Mouse (Mus musculus) myocyte (in vitro differentiated cells): Measurements from ENCODE around the gene Ak5. TPM values are rescaled to one million over a fixed set of nuclear protein-coding genes. Genes with fewer than 3 reads are reported as not detected.

Experiments used
- H3K27me3 ChIP-seq: one replicate; pipeline ENCODE4 v1.6.1; 2011; ENCODE audit not compliant: control insufficient read depth, insufficient read depth, insufficient read length
- H3K36me3 ChIP-seq: one replicate; pipeline ENCODE4 v1.6.1; 2011; ENCODE audit not compliant: control insufficient read depth, insufficient read depth
- H3K4me2 ChIP-seq: one replicate; pipeline ENCODE4 v1.6.1; 2011; ENCODE audit warnings: low read depth, control low read depth
- H3K4me3 ChIP-seq: one replicate; pipeline ENCODE4 v1.5.1; 2011; ENCODE audit warnings: mild to moderate bottlenecking, control low read depth, moderate library complexity
- H3K79me2 ChIP-seq: one replicate; pipeline ENCODE4 v1.6.1; 2011; ENCODE audit not compliant: control insufficient read depth, insufficient read depth
- H3ac ChIP-seq: one replicate; pipeline ENCODE4 v1.6.1; 2011; ENCODE audit not compliant: control insufficient read depth, insufficient read length
- CEBPB ChIP-seq: IDR thresholded peaks from 2 replicates; pipeline ENCODE4 v1.6.1; 2011; ENCODE audit warnings: mild to moderate bottlenecking, moderate library complexity; ENCODE audit not compliant: poor library complexity, insufficient read depth, severe bottlenecking
- E2F4 ChIP-seq: IDR thresholded peaks from one replicate; pipeline ENCODE4 v1.6.1; 2011; ENCODE audit warnings: mild to moderate bottlenecking, control low read depth, moderate library complexity; ENCODE audit not compliant: insufficient read depth
- MAX ChIP-seq: IDR thresholded peaks from one replicate; pipeline ENCODE4 v1.6.1; 2011; ENCODE audit warnings: low read depth, mild to moderate bottlenecking, control low read depth
- MYOD1 ChIP-seq, 3 experiments: IDR thresholded peaks; one replicate each; pipeline ENCODE4 v1.6.1; 2011; ENCODE audit warnings: control low read depth in 2 of 3, low read depth in 2 of 3, mild to moderate bottlenecking in 2 of 3, moderate library complexity in 1 of 3; ENCODE audit not compliant: insufficient read length in 2 of 3, control insufficient read depth in 1 of 3
- MYOG ChIP-seq, 3 experiments: IDR thresholded peaks; one replicate each; pipeline ENCODE4 v1.6.1; 2011; ENCODE audit warnings: control low read depth in 2 of 3, low read depth in 2 of 3, mild to moderate bottlenecking in 2 of 3; ENCODE audit not compliant: insufficient read length in 2 of 3, control insufficient read depth in 1 of 3, insufficient read depth in 1 of 3
- POLR2A ChIP-seq: IDR thresholded peaks from one replicate; pipeline ENCODE4 v1.6.1; 2011; ENCODE audit warnings: low read depth, mild to moderate bottlenecking, control low read depth, moderate library complexity; ENCODE audit not compliant: insufficient read length
- POLR2AphosphoS2 ChIP-seq: IDR thresholded peaks from one replicate; pipeline ENCODE4 v1.6.1; 2011; ENCODE audit warnings: low read depth, control low read depth; ENCODE audit not compliant: insufficient read length
- REST ChIP-seq: IDR thresholded peaks from one replicate; pipeline ENCODE4 v1.6.1; 2011; ENCODE audit warnings: mild to moderate bottlenecking, control low read depth, moderate library complexity; ENCODE audit not compliant: insufficient read depth, insufficient read length
- SRF ChIP-seq: IDR thresholded peaks from one replicate; pipeline ENCODE4 v1.6.1; 2011; ENCODE audit warnings: low read depth; ENCODE audit not compliant: control insufficient read depth, insufficient read length
- TCF12 ChIP-seq: IDR thresholded peaks from one replicate; pipeline ENCODE4 v1.6.1; 2011; ENCODE audit warnings: mild to moderate bottlenecking, control low read depth; ENCODE audit not compliant: poor library complexity, insufficient read depth, severe bottlenecking
- TCF3 ChIP-seq: IDR thresholded peaks from one replicate; pipeline ENCODE4 v1.6.1; 2011; ENCODE audit warnings: low read depth, control low read depth; ENCODE audit not compliant: insufficient read length
- USF1 ChIP-seq: IDR thresholded peaks from one replicate; pipeline ENCODE4 v1.6.1; 2011; ENCODE audit warnings: low read depth, mild to moderate bottlenecking, control low read depth, moderate library complexity
- polyA plus RNA-seq: library from polyadenylated mRNA; unstranded; fragments of >200 nt; fragmentation: generic; extraction: Trizol; gene quantifications from one replicate; pipeline ENCODE4 v1.2.1, GENCODE M21; 2012; ENCODE audit warnings: missing spikeins

Ak5 gene
- polyA plus RNA-seq, 1 experiment: 2.2 TPM

DNA sequence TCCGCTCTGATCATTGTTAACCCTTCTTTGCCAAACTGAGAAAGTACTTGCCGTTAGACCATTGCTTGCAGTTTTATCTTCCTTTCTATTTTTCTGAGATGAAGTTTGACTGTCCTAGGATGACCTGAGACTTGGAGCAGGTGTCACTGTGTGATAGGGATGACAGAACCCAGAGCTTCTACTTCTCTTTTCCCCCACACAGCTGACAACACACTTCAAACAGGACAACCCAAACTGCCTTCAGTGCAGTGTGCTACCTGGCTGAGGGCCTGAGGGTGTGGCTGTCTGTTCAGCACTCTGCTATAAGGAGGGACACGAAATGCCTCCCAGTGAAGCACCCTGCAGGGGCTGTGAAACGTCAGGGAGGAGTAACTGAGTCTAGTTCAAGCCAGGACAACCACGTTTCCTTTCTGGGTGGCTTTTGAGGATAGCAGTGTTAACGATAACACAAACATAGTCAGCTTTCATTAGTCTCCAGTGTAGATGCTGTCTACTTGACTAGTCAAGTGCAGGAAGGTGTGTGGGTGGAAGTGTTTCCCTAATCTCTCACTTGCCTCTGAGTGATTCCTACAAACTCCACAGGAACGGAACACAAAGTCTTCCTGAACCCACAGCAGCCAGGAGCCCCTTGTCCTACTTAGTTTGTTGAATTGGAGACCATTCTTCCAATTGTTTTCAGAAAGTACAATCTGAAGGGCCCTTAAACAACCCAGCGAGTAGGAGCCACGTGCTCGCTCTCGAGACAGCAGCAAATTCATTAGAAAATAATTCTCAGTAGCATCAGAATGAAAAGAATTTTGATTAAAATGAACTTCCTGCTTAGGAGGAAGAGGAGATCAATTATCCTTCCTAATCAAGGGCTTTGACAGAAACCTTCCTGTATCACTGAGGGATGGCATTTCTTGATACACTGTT is 138.8 kb downstream of the Ak5 start:
- no peak overlapping the region for H3ac ChIP-seq
- H3K36me3 ChIP-seq: no peaks in the 10 kb centered on the region
- no peak for TF ChIP-seq POLR2AphosphoS2
- no peak for TF ChIP-seq MYOD1 (IDR thresholded peaks at IDR 0.05; ENCODE audit: control insufficient read depth in 1 of 3, insufficient read length in 2 of 3, low read depth in 2 of 3)
- TF ChIP-seq REST: no peak
- TF ChIP-seq USF1: no peak
- no peak for TF ChIP-seq E2F4
- TF ChIP-seq CEBPB: no peak
- no peak for TF ChIP-seq POLR2A
- TF ChIP-seq MAX: no peak
- no peak for TF ChIP-seq MYOG (IDR thresholded peaks at IDR 0.05; ENCODE audit: control insufficient read depth in 1 of 3, insufficient read depth in 1 of 3, insufficient read length in 2 of 3, low read depth in 2 of 3)
- no peak for TF ChIP-seq TCF12
- TF ChIP-seq TCF3: no peak
- no peak for TF ChIP-seq SRF
- no peaks in the 10 kb centered on the region for H3K27me3 ChIP-seq
- no peaks in the 10 kb centered on the region for H3K79me2 ChIP-seq
- no peak overlapping the region for H3K4me3 ChIP-seq
- no peak overlapping the region for H3K4me2 ChIP-seq

DNA sequence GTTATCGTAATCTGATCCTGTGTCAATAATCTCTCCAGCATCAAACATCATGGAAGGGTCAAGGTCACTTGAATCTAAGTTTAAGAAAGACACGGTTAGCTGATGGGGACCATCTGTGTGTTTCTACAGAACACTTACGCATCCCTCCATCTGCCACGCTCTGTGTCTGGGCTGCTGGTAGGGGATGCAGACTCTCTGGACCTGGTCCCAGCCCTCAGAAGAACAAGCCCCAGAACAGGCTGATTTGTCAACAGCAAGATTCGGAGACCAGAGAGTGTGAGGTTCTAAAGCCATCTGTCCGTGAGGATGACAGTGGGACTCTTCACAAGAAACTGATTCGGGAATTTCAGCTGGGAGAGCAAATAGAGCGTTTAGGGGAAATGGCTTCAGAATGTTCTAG is 141.4 kb downstream of the Ak5 start:
- H3K4me2 ChIP-seq: no peak overlapping the region
- H3ac ChIP-seq: no peak overlapping the region
- no peaks in the 10 kb centered on the region for H3K36me3 ChIP-seq
- no peak overlapping the region for H3K4me3 ChIP-seq
- no peaks in the 10 kb centered on the region for H3K27me3 ChIP-seq
- no peaks in the 10 kb centered on the region for H3K79me2 ChIP-seq
- TF ChIP-seq TCF12: no peak
- TF ChIP-seq SRF: no peak
- TF ChIP-seq TCF3: no peak
- no peak for TF ChIP-seq MYOG (IDR thresholded peaks at IDR 0.05; ENCODE audit: control insufficient read depth in 1 of 3, insufficient read depth in 1 of 3, insufficient read length in 2 of 3, low read depth in 2 of 3)
- no peak for TF ChIP-seq REST
- no peak for TF ChIP-seq MYOD1 (IDR thresholded peaks at IDR 0.05; ENCODE audit: control insufficient read depth in 1 of 3, insufficient read length in 2 of 3, low read depth in 2 of 3)
- no peak for TF ChIP-seq E2F4

DNA sequence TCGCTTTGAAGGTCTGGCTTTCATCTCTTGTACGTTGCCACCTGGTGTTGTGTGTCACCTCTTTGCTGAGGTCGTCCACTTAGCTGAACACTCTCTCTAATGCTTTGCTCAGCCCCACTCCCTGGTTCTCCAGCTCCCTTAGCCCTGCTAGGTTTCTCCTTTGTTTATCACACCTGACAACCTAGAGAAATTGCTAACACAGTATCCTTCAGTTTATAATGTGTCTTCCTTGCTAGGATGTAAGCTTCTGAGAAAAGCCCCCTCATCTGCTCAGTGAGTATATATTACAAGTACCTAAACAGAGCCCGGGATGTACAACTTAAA is 144.9 kb downstream of the Ak5 start:
- H3K4me2 ChIP-seq: no peak overlapping the region
- no peaks in the 10 kb centered on the region for H3K27me3 ChIP-seq
- no peak overlapping the region for H3K4me3 ChIP-seq
- no peaks in the 10 kb centered on the region for H3K79me2 ChIP-seq
- H3ac ChIP-seq: no peak overlapping the region
- TF ChIP-seq SRF (no peak), POLR2AphosphoS2 (no peak), MYOG (IDR thresholded peaks at IDR 0.05; ENCODE audit: control insufficient read depth in 1 of 3, insufficient read depth in 1 of 3, insufficient read length in 2 of 3, low read depth in 2 of 3) (no peak), POLR2A (no peak), TCF3 (no peak), MAX (no peak), REST (no peak), E2F4 (no peak), MYOD1 (IDR thresholded peaks at IDR 0.05; ENCODE audit: control insufficient read depth in 1 of 3, insufficient read length in 2 of 3, low read depth in 2 of 3) (no peak), TCF12 (no peak), USF1 (no peak), CEBPB (no peak)
- no peaks in the 10 kb centered on the region for H3K36me3 ChIP-seq

DNA sequence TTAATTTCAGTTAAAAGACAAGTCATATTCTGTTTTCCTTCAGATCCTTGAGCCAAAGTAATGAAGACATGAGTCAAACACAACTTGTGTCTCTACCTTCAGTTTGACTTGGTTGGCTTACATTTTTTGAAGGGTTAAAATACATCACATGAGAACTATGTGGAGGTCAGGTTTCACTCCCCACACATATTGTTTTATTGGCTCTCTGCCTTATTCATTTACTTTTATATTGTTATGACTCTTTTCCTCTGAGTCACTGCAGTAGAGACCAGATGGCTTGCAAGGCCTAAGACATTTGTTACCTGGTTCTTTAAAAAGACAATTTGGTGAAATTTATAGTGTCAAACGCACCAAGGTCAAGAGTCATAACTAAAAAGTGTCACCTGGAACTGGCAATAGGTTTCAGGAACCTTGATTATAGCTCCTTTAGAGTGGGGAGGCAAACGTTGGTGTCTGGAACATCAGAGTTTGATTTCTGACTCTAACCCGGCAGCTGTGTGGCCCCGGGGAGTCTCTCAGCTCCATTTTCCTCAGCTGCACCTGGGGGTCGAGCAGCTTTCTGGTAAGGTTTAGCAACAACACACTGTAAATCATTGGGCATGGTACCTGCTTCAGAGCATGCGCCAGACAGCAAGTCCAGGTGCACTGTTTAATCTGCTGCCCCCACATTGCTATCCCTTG is 145.4 kb downstream of the Ak5 start:
- no peak overlapping the region for H3K4me2 ChIP-seq
- H3K79me2 ChIP-seq: no peaks in the 10 kb centered on the region
- H3ac ChIP-seq: no peak overlapping the region
- no peaks in the 10 kb centered on the region for H3K27me3 ChIP-seq
- no peaks in the 10 kb centered on the region for H3K36me3 ChIP-seq
- no peak overlapping the region for H3K4me3 ChIP-seq
- TF ChIP-seq POLR2AphosphoS2 (no peak), E2F4 (no peak), CEBPB (no peak), USF1 (no peak), SRF (no peak), MYOG (IDR thresholded peaks at IDR 0.05; ENCODE audit: control insufficient read depth in 1 of 3, insufficient read depth in 1 of 3, insufficient read length in 2 of 3, low read depth in 2 of 3) (no peak), MYOD1 (IDR thresholded peaks at IDR 0.05; ENCODE audit: control insufficient read depth in 1 of 3, insufficient read length in 2 of 3, low read depth in 2 of 3) (no peak), MAX (no peak), TCF12 (no peak), TCF3 (no peak), REST (no peak), POLR2A (no peak)
